Mouse (Mus musculus) brain, embryonic 14.5 days (tissue): ENCODE data around the gene Prtg. TPM values are rescaled to one million over a fixed set of nuclear protein-coding genes. Genes with fewer than 3 reads are reported as not detected.

ENCODE experiments used
- DNase-seq: peaks from one replicate; pipeline ENCODE4 v3.0.0-alpha.2; 2011; ENCODE audit warnings: low read depth
- CTCF ChIP-seq: fragments of 200-500 bp; IDR thresholded peaks from 2 replicates; pipeline ENCODE4 v1.5.1; 2012; ENCODE audit warnings: inconsistent platforms, mild to moderate bottlenecking, moderate library complexity, borderline replicate concordance; ENCODE audit not compliant: insufficient read depth, insufficient read length; ENCODE audit errors: extremely low read depth
- POLR2A ChIP-seq: fragments of 200-500 bp; IDR thresholded peaks from 2 replicates; pipeline ENCODE4 v1.6.1; 2012; ENCODE audit warnings: mild to moderate bottlenecking, inconsistent platforms, borderline replicate concordance; ENCODE audit not compliant: poor library complexity, insufficient read depth, insufficient read length, severe bottlenecking; ENCODE audit errors: extremely low read depth
- polyA plus RNA-seq: library from polyadenylated mRNA; depleted of rRNA; stranded (reverse); fragments of >200 nt; gene quantifications from 2 replicates; pipeline ENCODE4 v1.2.3, GENCODE M21; 2012

Prtg gene
- polyA plus RNA-seq, 1 experiment, result 0.86 TPM

DNA sequence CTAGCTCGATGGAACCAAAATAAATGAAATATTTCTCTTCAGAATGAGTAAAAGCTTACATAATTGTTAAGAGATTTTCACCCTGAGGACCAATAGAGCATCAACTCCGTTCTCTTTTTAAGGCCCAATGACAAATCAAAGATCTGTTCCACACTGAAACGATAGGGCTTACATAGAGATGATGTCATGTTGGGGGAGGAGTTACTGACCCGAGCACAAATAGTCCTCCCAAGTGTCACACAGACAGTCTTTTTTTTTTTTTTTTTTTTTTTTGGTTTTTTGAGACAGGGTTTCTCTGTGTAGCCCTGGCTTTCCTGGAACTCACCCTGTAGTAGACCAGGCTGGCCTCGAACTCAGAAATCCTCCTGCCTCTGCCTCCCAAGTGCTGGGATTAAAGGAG is 45.3 kb downstream of the Prtg start:
- TF ChIP-seq CTCF, result no peak
- no peak for TF ChIP-seq POLR2A
- no peak for DNase-seq

- peak; percentile 86 for DNase-seq
- TF ChIP-seq POLR2A, result no peak
- TF ChIP-seq CTCF, result no peak
These were observed 47.1 kb downstream of the Prtg start for GRCm38 (mm10) chr9:72853681-72854190.

DNA sequence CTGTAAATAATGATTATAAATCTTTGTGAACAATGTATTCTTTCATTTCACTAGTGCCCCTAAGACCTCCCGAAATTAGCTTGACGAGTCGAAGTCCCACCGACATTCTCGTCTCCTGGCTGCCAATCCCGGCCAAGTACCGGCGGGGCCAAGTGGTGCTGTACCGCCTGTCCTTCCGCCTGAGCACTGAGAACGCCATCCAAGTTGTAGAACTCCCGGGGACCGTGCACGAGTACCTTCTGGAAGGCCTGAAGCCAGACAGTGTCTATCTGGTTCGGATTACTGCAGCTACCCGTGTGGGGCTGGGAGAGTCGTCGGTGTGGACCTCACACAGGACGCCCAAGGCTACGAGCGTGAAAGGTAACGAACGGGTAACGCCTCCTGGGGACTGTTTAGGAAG is 50.0 kb downstream of the Prtg start:
- TF ChIP-seq CTCF (no peak), POLR2A (no peak)
- no peak for DNase-seq

DNA sequence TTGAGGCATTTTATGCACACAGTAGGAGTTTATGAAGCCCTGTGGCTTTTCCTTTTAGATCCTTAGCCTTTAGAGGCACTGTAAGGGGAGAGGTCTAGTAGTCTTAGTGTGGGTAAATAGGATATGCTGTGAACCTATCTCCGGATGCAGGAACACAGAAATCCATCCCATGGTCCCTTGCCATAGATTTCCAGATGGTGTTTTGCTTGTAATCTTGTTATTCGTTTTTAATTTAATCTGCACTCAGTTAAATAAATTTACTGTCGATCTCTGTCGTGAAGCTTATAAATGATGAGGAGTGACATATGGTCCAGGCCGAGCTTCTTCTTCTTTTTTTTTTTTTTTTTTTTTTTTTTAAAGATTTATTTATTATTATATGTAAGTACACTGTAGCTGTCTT is 54.1 kb downstream of the Prtg start:
- TF ChIP-seq CTCF (no peak), POLR2A (no peak)
- no peak for DNase-seq

DNA sequence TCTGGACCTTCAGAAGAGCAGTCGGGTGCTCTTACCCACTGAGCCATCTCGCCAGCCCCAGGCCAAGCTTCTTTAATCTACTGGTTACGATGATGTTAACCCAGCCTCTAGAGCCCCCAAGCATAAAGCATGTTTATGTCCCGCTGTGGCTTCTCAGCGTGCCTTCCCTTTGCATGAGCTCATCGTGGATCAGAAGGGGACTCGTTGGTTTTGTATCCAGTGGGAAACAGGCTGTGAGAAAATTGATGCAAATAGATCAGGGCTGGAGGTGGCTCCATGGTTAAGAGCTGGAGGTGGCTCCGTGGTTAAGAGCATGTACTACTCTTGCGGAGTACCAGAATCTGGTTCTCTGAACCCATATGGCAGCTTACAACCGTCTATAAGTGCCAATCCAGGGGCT is 54.6 kb downstream of the Prtg start:
- no peak for TF ChIP-seq CTCF
- no peak for TF ChIP-seq POLR2A
- DNase-seq, result no peak

DNA sequence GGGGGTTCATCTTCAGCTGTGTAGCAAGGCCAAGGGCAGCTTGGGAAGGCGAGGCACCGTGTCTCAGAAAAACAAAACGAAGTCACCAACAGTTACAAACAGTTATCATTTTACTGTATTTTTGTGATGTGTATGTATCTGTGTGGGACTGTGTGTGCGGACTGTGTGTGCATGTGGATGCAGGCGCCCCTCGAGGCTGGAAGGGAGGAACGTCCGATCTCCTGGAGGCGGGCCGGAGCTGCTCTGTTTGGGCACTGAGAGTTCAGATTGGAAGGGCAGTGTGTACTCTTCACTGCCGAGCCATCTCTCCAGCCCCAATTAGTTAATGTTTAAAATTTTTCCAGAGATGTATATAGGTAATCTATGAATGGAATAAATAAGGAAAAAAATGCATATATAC is 55.5 kb downstream of the Prtg start:
- DNase-seq, result no peak
- TF ChIP-seq POLR2A, result no peak
- no peak for TF ChIP-seq CTCF

GRCm38 (mm10) chr9:72862955-72863354 is 56.3 kb downstream of the Prtg start:
- TF ChIP-seq CTCF, result no peak
- no peak for TF ChIP-seq POLR2A
- DNase-seq, result no peak

- DNase-seq, result no peak
These were observed 57.1 kb downstream of the Prtg start for GRCm38 (mm10) chr9:72863773-72864172.

GRCm38 (mm10) chr9:72867434-72867833 is 60.8 kb downstream of the Prtg start:
- TF ChIP-seq POLR2A (no peak), CTCF (no peak)
- no peak for DNase-seq

More at GRCm38 (mm10) chr9:72863773-72864172, 57.1 kb downstream of the Prtg start:
- no peak for TF ChIP-seq CTCF
- TF ChIP-seq POLR2A, result no peak

GRCm38 (mm10) chr9:72868774-72869173 is 62.1 kb downstream of the Prtg start:
- TF ChIP-seq CTCF, result no peak
- DNase-seq, result no peak

- no peak for TF ChIP-seq POLR2A
- no peak for TF ChIP-seq CTCF
- peak; percentile 69 for DNase-seq
These were observed 65.0 kb downstream of the Prtg start for GRCm38 (mm10) chr9:72871506-72872297.

GRCm38 (mm10) chr9:72872298-72873130 is 65.8 kb downstream of the Prtg start:
- peak; percentile 76 for DNase-seq
- no peak for TF ChIP-seq CTCF

DNA sequence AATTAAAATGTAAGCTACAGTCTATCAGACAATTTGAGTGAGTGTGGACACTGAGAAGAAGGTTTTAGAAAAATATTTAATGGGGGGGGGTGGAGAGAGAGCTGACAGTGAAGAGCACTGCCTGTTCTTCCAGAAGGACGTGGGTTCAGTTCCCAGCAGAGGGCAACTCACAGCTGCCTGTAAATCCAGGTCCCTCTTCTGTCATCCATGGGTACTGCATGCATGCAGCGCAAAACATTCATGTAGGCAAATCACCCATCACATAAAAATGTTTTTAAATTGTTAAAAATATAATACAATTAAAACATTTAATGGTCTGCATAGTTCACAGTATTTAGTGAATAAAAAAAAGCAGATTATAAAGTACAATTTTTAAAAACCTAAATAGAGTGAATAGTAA is 69.2 kb downstream of the Prtg start:
- TF ChIP-seq CTCF, result peak; percentile 23; the same call in 1 of the 2 replicates
- no peak for TF ChIP-seq POLR2A

DNA sequence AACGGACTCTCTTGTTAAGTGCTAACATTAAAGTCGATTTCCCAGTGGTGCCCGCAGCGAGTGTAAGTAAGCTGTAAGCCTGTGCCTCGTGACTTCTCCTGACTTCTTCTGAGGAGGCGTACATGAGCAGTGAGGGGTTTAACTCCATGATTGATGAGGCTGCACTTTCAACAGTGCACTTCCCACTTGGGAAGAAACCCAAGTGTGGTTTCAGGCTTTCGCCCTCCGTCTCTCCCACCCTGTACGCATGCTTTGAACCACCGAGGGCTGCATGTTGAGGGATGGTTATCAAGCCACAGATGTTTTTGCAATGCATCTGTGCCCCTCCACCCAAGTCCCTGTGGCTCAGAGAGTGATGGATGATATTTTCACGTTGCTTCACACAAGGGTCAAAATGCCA is 71.2 kb downstream of the Prtg start:
- TF ChIP-seq POLR2A, result no peak
- no peak for TF ChIP-seq CTCF
- DNase-seq, result no peak

More for the DNA sequence above, 69.2 kb downstream of the Prtg start:
- no peak for DNase-seq

DNA sequence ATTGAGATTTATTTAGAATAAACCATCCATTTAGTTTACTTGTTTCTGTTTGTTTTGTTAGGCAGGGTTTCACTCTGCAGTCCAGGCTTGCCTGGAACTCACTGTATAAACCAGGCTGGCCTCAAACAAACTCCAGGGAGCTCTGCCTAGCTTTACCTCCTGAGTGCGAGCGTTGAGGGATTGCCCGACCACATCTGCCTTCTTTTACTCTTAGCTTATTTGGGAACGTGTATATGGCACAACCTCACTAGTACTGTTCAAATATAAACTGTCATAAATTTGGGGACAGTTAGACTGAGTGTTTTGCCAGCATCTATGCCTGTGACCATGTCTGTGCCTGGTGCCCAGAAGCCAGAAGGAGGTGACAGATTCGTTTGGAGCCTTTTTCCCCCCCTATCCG is 72.0 kb downstream of the Prtg start:
- no peak for DNase-seq
- TF ChIP-seq POLR2A (no peak), CTCF (no peak)
